Mouse (Mus musculus): ENCODE data around the gene Brd3. TPM values are rescaled to one million over a fixed set of nuclear protein-coding genes. Genes with fewer than 3 reads are reported as not detected.
A peak's percentile ranks its signal among the peaks of the same experiment; 100 is the strongest.
"Not testable (repeated sequence)": the region's sequence is repeated elsewhere in the genome, so short reads cannot be mapped to it uniquely, and the experiment has no call there.

Gene Brd3
- 27.0 and 47.2 TPM in 2 replicates for total RNA-seq (2017)

- ATAC-seq (replicated peaks; ENCODE audit: low read depth, poor library complexity, severe bottlenecking) = no peak
These were observed at the start of gene Brd3 for GRCm38 (mm10) chr2:27507562-27507961. Brd3 (minus strand) TSS chr2:27507662.

- ATAC-seq (replicated peaks; ENCODE audit: low read depth, poor library complexity, severe bottlenecking) = no peak
These were observed 49.5 kb upstream of the Brd3 start for GRCm38 (mm10) chr2:27556921-27557320.

GRCm38 (mm10) chr2:27554308-27554707 is 46.8 kb upstream of the Brd3 start:
- no peak for ATAC-seq (replicated peaks; ENCODE audit: low read depth, poor library complexity, severe bottlenecking)

- ATAC-seq (replicated peaks; ENCODE audit: low read depth, poor library complexity, severe bottlenecking) = peak; percentile 77
These were observed 45.3 kb upstream of the Brd3 start for GRCm38 (mm10) chr2:27552620-27553287.

GRCm38 (mm10) chr2:27548664-27549369 is 41.4 kb upstream of the Brd3 start:
- ATAC-seq (replicated peaks; ENCODE audit: low read depth, poor library complexity, severe bottlenecking) = no peak

GRCm38 (mm10) chr2:27547986-27548385 is 40.5 kb upstream of the Brd3 start:
- no peak for ATAC-seq (replicated peaks; ENCODE audit: low read depth, poor library complexity, severe bottlenecking)

- no peak for ATAC-seq (replicated peaks; ENCODE audit: low read depth, poor library complexity, severe bottlenecking)
These were observed 39.9 kb upstream of the Brd3 start for GRCm38 (mm10) chr2:27547326-27547725.

GRCm38 (mm10) chr2:27546041-27546440 is 38.6 kb upstream of the Brd3 start:
- ATAC-seq (replicated peaks; ENCODE audit: low read depth, poor library complexity, severe bottlenecking) = not testable (repeated sequence)

GRCm38 (mm10) chr2:27545517-27545916 is 38.1 kb upstream of the Brd3 start:
- not testable (repeated sequence) for ATAC-seq (replicated peaks; ENCODE audit: low read depth, poor library complexity, severe bottlenecking)

- ATAC-seq (replicated peaks; ENCODE audit: low read depth, poor library complexity, severe bottlenecking) = no peak
These were observed 37.2 kb upstream of the Brd3 start for GRCm38 (mm10) chr2:27544613-27545012.

- no peak for ATAC-seq (replicated peaks; ENCODE audit: low read depth, poor library complexity, severe bottlenecking)
These were observed 33.8 kb upstream of the Brd3 start for GRCm38 (mm10) chr2:27541225-27541624.

GRCm38 (mm10) chr2:27540515-27540836 is 33.0 kb upstream of the Brd3 start:
- ATAC-seq (replicated peaks; ENCODE audit: low read depth, poor library complexity, severe bottlenecking) = no peak

- ATAC-seq (replicated peaks; ENCODE audit: low read depth, poor library complexity, severe bottlenecking) = peak; percentile 95
These were observed 32.5 kb upstream of the Brd3 start for GRCm38 (mm10) chr2:27539772-27540514.

- no peak for ATAC-seq (replicated peaks; ENCODE audit: low read depth, poor library complexity, severe bottlenecking)
These were observed 31.9 kb upstream of the Brd3 start for GRCm38 (mm10) chr2:27539336-27539735.

- not testable (repeated sequence) for ATAC-seq (replicated peaks; ENCODE audit: low read depth, poor library complexity, severe bottlenecking)
These were observed 31.2 kb upstream of the Brd3 start for GRCm38 (mm10) chr2:27538455-27539330.

GRCm38 (mm10) chr2:27518283-27518682 is 10.8 kb upstream of the Brd3 start:
- no peak for ATAC-seq (replicated peaks; ENCODE audit: low read depth, poor library complexity, severe bottlenecking)

GRCm38 (mm10) chr2:27516289-27516688 is 8.8 kb upstream of the Brd3 start:
- no peak for ATAC-seq (replicated peaks; ENCODE audit: low read depth, poor library complexity, severe bottlenecking)

GRCm38 (mm10) chr2:27515341-27516166 is 8.1 kb upstream of the Brd3 start:
- ATAC-seq (replicated peaks; ENCODE audit: low read depth, poor library complexity, severe bottlenecking) = no peak

- peak; percentile 78 for ATAC-seq (replicated peaks; ENCODE audit: low read depth, poor library complexity, severe bottlenecking)
These were observed 7.3 kb upstream of the Brd3 start, which contains the start of gene Wdr5 for GRCm38 (mm10) chr2:27514639-27515328. Wdr5 (plus strand) TSS chr2:27515157.
